Mouse (Mus musculus): ENCODE results near the gene Kcnd2. TPM values are rescaled to one million over a fixed set of nuclear protein-coding genes. Genes with fewer than 3 reads are reported as not detected.

Kcnd2 gene
- total RNA-seq, 2 experiments from 2014 or later: 102 to 109 TPM

DNA sequence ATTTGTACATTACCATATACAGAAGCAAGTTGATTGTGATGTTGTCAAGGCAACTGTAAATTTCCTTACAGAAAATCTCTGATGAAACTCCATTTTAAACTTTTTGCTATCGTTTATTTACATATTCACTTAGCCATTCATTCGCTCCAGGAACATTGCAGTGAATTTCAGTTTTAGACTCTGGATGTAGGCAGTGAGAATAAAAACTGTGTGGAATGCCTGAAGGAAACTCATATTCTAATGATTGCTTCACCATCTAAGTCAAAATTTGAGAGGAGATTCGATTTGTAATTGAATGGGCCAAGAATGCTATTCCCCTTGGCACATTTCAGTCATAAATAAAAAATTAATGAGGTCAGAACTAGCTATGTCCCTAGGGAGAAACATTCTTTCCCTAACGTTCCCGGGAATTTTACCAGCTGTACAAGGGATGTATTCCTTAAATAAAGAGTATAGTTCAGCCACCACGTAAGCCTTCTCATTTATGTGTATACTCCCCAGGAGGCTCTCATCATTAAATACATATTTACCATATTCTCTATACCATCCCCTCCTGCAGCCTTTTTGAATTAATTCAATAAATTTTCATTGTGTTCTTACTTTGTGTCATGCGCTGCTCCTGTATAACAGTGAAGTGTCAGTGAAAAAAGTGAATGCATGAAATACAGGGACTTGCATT, 394.2 kb downstream of the Kcnd2 start:
- no peak overlapping the region for H3K4me3 ChIP-seq
- DNase-seq (ENCODE audit: low spot score in 2 of 2): no peak
- no peak overlapping the region for H3K27ac ChIP-seq
- TF ChIP-seq CTCF (conservative IDR thresholded peaks at IDR 0.05): no peak

DNA sequence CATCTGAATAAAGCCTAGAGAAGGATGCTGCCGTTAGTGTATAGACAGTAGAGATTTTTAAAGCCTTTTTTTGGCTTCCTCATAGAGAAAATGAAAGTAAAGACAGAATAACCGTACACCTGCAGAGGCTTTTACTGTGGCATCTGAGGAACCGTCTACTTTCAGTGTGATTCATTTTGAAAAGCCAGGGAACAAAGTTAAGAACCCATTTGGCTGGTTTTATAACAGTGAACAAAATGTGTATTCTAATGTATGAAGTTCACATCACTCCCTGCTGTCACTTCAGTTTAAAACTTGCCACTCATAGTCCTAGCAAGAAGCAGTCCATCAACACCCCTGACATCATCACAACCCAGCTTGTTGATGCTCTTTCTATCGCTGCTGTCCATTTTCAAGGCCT, 414.7 kb downstream of the Kcnd2 start:
- Histone ChIP-seq H3K27ac (no peak overlapping the region), H3K4me3 (no peak overlapping the region)
- no peak for TF ChIP-seq CTCF (conservative IDR thresholded peaks at IDR 0.05)
- DNase-seq (ENCODE audit: low spot score in 2 of 2): no peak

DNA sequence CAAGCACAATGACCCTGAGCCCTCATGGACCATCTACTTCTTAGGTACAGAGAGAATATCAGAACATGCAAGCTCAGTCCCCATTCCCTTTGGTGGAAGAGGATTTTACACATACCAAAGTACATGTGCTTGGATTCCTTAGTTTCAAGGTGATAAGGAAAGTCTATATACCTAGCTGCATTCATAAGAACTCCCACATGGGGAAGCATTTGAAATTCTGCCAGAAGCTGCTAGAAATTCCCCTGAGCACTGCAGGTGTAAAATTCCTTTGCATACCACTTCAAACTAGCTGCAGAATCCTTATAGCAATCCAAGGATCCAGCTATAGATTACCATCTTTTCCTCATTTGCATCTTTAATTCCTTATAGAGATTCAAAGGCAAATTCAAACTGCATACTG, 440.4 kb downstream of the Kcnd2 start:
- Histone ChIP-seq H3K4me3 (no peak overlapping the region), H3K27ac (no peak overlapping the region)
- TF ChIP-seq CTCF (conservative IDR thresholded peaks at IDR 0.05): no peak
- no peak for DNase-seq (ENCODE audit: low spot score in 2 of 2)

- no peak for DNase-seq (ENCODE audit: low spot score in 2 of 2)
- TF ChIP-seq CTCF (conservative IDR thresholded peaks at IDR 0.05): no peak
- no peak overlapping the region for H3K27ac ChIP-seq
- no peak overlapping the region for H3K4me3 ChIP-seq
These were observed 448.8 kb downstream of the Kcnd2 start for GRCm38 (mm10) chr6:21664135-21664534.

DNA sequence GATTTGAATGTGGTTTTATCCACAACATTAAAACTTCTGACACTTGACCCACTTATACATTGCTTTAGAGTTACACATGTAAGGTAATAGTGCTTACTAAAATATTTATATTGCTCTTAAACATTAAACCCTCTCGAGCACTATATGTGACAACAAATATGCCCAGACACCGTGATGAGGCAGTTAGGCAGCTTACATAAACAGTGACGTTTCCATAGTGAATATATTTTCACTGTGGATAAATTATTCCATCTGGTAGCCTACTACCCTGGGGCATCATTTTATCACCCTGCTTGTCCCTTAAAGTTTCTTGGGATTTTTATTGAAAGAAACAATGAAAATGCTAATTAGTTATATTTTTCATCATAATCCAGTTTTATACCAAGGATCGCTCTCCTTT, 449.3 kb downstream of the Kcnd2 start:
- no peak for DNase-seq (ENCODE audit: low spot score in 2 of 2)
- Histone ChIP-seq H3K27ac (no peak overlapping the region), H3K4me3 (no peak overlapping the region)
- no peak for TF ChIP-seq CTCF (conservative IDR thresholded peaks at IDR 0.05)

GRCm38 (mm10) chr6:21684252-21684651, 468.9 kb downstream of the Kcnd2 start:
- Histone ChIP-seq H3K27ac (no peak overlapping the region), H3K4me3 (no peak overlapping the region)
- no peak for TF ChIP-seq CTCF (conservative IDR thresholded peaks at IDR 0.05)
- no peak for DNase-seq (ENCODE audit: low spot score in 2 of 2)

- no peak for TF ChIP-seq CTCF (conservative IDR thresholded peaks at IDR 0.05)
- Histone ChIP-seq H3K4me3 (no peak overlapping the region), H3K27ac (no peak overlapping the region)
- no peak for DNase-seq (ENCODE audit: low spot score in 2 of 2)
These were observed 471.1 kb downstream of the Kcnd2 start for GRCm38 (mm10) chr6:21686388-21686787.

- no peak for DNase-seq (ENCODE audit: low spot score in 2 of 2)
- no peak for TF ChIP-seq CTCF (conservative IDR thresholded peaks at IDR 0.05)
- no peak overlapping the region for H3K4me3 ChIP-seq
- H3K27ac ChIP-seq: no peak overlapping the region
These were observed 477.6 kb downstream of the Kcnd2 start for GRCm38 (mm10) chr6:21692861-21693350.

- TF ChIP-seq CTCF (conservative IDR thresholded peaks at IDR 0.05): no peak
- no peak overlapping the region for H3K4me3 ChIP-seq
- H3K27ac ChIP-seq: peak overlapping the region; percentile 44; the same call in 1 of the 2 replicates
- no peak for DNase-seq (ENCODE audit: low spot score in 2 of 2)
These were observed 482.3 kb downstream of the Kcnd2 start for GRCm38 (mm10) chr6:21697641-21698040.

DNA sequence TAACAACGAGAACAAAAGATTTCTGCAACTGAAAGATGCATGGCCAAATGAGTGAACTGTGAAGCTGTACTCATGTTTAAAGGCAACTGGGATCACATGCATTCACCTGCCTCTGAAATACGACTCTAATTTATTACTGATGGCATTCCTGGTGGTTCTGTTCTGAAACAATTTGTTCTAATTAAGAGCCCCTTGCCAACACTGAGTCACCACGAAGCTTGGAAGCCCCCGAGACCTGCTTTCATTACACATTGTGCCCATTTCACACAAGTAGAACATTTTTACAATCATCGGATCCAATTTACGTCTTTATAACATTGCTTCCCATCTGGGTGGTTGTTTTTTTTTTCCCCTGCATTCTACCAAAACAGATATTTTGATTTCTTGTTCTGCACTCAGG, 485.8 kb downstream of the Kcnd2 start:
- peak in 1 of 2 experiments; percentile 7 for DNase-seq (ENCODE audit: low spot score in 2 of 2)

DNA sequence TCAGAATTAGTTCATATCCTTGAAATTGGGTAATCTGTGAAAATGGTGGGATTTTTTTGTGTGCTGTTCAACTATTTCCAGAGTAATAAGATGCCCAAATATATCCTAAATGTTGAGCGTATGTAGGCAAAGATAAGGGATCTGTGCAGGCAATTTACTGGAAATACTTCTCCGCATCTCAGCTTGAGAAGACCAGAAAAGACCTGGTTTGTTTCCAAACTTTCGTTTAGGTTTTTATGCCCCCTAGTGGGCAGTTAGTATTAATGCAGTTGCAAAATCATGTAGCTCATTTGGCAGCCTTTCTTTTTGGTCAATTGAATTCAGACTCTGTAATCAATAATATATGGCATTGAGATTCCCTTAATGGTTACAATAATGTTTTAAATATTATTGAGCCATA, 493.9 kb downstream of the Kcnd2 start:
- DNase-seq (ENCODE audit: low spot score in 2 of 2): peak; percentile 37 to 52
- H3K4me3 ChIP-seq: no peak overlapping the region
- H3K27ac ChIP-seq: no peak overlapping the region
- peak; percentile 88 for TF ChIP-seq CTCF (conservative IDR thresholded peaks at IDR 0.05)

More for the DNA sequence above, 485.8 kb downstream of the Kcnd2 start:
- no peak for TF ChIP-seq CTCF (conservative IDR thresholded peaks at IDR 0.05)
- H3K4me3 ChIP-seq: no peak overlapping the region
- H3K27ac ChIP-seq: peak overlapping the region; percentile 84

GRCm38 (mm10) chr6:21719121-21719520, 503.8 kb downstream of the Kcnd2 start:
- no peak for DNase-seq (ENCODE audit: low spot score in 2 of 2)
- Histone ChIP-seq H3K27ac (no peak overlapping the region), H3K4me3 (no peak overlapping the region)
- TF ChIP-seq CTCF (conservative IDR thresholded peaks at IDR 0.05): no peak

GRCm38 (mm10) chr6:21722238-21722637, 506.9 kb downstream of the Kcnd2 start:
- TF ChIP-seq CTCF (conservative IDR thresholded peaks at IDR 0.05): no peak
- DNase-seq (ENCODE audit: low spot score in 2 of 2): no peak
- no peak overlapping the region for H3K27ac ChIP-seq
- H3K4me3 ChIP-seq: no peak overlapping the region

DNA sequence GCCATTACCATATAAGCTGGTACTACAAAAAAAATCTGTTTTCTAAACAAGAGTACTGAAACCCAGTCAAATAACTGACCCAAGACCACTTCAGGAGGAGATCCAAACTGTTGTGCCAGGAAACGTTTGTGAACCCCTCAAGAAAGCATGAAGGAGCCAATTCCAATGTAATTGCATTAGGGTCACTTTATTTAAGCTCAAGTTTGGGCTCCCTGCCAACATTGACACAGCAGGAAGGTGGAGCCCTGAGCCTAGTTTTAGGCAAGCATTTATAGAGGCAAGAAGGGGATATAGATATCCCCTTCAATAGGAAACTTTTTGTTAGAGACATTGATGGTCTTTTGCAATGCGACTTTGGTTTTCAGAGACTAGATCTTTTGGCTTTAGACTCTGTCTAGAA, 525.3 kb downstream of the Kcnd2 start:
- DNase-seq (ENCODE audit: low spot score in 2 of 2): no peak
- TF ChIP-seq CTCF (conservative IDR thresholded peaks at IDR 0.05): no peak
- H3K27ac ChIP-seq: no peak overlapping the region
- no peak overlapping the region for H3K4me3 ChIP-seq
